Mouse (Mus musculus): ENCODE measurements around the gene Ier2.

- TF ChIP-seq CTCF (IDR thresholded peaks at IDR 0.05; ENCODE audit: low read depth) = peak; percentile 35; the same call in 1 of the 2 replicates
- no peak for TF ChIP-seq EP300 (optimal IDR thresholded peaks at IDR 0.05)
Measured at GRCm38 (mm10) chr8:84641578-84642361, 20.9 kb downstream of the Ier2 start.
